Mouse (Mus musculus): ENCODE results near the gene Usp4. TPM values are rescaled to one million over a fixed set of nuclear protein-coding genes. Genes with fewer than 3 reads are reported as not detected.

Gene Usp4
- polyA plus RNA-seq, 1 experiment, result 57.7 TPM

GRCm38 (mm10) chr9:108398324-108398723 is 50.7 kb downstream of the Usp4 start:
- DNase-seq (ENCODE audit: low read depth, low spot score), result no peak
- WGBS, result 94% methylated on average over 3 of the region's 3 CpGs

- WGBS, result 47% methylated on average over 7 of the region's 7 CpGs
Observed at GRCm38 (mm10) chr9:108401186-108401960, 53.7 kb downstream of the Usp4 start.

GRCm38 (mm10) chr9:108403081-108403480 is 55.4 kb downstream of the Usp4 start:
- DNase-seq (ENCODE audit: low read depth, low spot score), result no peak
- 76% methylated on average over 4 of the region's 4 CpGs for WGBS

More at GRCm38 (mm10) chr9:108401186-108401960, 53.7 kb downstream of the Usp4 start:
- no peak for DNase-seq (ENCODE audit: low read depth, low spot score)

GRCm38 (mm10) chr9:108404451-108404850 is 56.8 kb downstream of the Usp4 start:
- 78% methylated on average over 8 of the region's 8 CpGs for WGBS
- DNase-seq (ENCODE audit: low read depth, low spot score), result no peak

- WGBS, result 85% methylated on average over 4 of the region's 4 CpGs
- no peak for DNase-seq (ENCODE audit: low read depth, low spot score)
Observed at GRCm38 (mm10) chr9:108409535-108409934, 61.9 kb downstream of the Usp4 start.

- WGBS, result 82% methylated on average over 9 of the region's 9 CpGs
- DNase-seq (ENCODE audit: low read depth, low spot score), result no peak
Observed at GRCm38 (mm10) chr9:108411381-108411942, 63.8 kb downstream of the Usp4 start.

GRCm38 (mm10) chr9:108412221-108412620 is 64.6 kb downstream of the Usp4 start:
- 67% methylated on average over 1 of the region's 1 CpGs for WGBS

GRCm38 (mm10) chr9:108428384-108428783 is 80.7 kb downstream of the Usp4 start, which contains the start of gene Ccdc36:
TSS of gene Ccdc36 (minus strand) at chr9:108428484.
- DNase-seq (ENCODE audit: low read depth, low spot score), result no peak

More at GRCm38 (mm10) chr9:108412221-108412620, 64.6 kb downstream of the Usp4 start:
- no peak for DNase-seq (ENCODE audit: low read depth, low spot score)

GRCm38 (mm10) chr9:108431431-108432067 is 83.9 kb downstream of the Usp4 start:
- DNase-seq (ENCODE audit: low read depth, low spot score), result no peak
- 51% methylated on average over 32 of the region's 32 CpGs for WGBS

GRCm38 (mm10) chr9:108436182-108436581 is 88.5 kb downstream of the Usp4 start, which contains the start of gene BC048562:
TSS of gene BC048562 (plus strand) at chr9:108436482.
- 77% methylated on average over 3 of the region's 3 CpGs for WGBS
- no peak for DNase-seq (ENCODE audit: low read depth, low spot score)

GRCm38 (mm10) chr9:108439176-108439575 is 91.5 kb downstream of the Usp4 start:
- 77% methylated on average over 6 of the region's 6 CpGs for WGBS
- DNase-seq (ENCODE audit: low read depth, low spot score), result no peak

- no peak for DNase-seq (ENCODE audit: low read depth, low spot score)
- 68% methylated on average over 5 of the region's 5 CpGs for WGBS
Observed at GRCm38 (mm10) chr9:108440485-108440884, 92.8 kb downstream of the Usp4 start.

- DNase-seq (ENCODE audit: low read depth, low spot score), result no peak
- WGBS, result 76% methylated on average over 11 of the region's 11 CpGs
Observed at GRCm38 (mm10) chr9:108441236-108441919, 93.7 kb downstream of the Usp4 start.

Other genes with a start within 250 kb of the Usp4 start
- 2.0 and 2.2 TPM in 2 replicates for gene Bsn, start 157.5 kb upstream of the Usp4 start, polyA plus RNA-seq (2012; rRNA removed)
- 33.9 and 66.1 TPM in 2 replicates for gene Dag1, start 83.9 kb upstream of the Usp4 start, polyA plus RNA-seq (2012; rRNA removed)
- 5.8 and 6.5 TPM in 2 replicates for gene Nicn1, start 57.4 kb upstream of the Usp4 start, polyA plus RNA-seq (2012; rRNA removed)
- 2.3 and 3.4 TPM in 2 replicates for gene Amt, start 51.0 kb upstream of the Usp4 start, polyA plus RNA-seq (2012; rRNA removed)
- gene Rhoa, start 41.7 kb upstream of the Usp4 start, polyA plus RNA-seq (2012; rRNA removed), result 130 and 145 TPM in 2 replicates
- gene Tcta, start 41.7 kb upstream of the Usp4 start, polyA plus RNA-seq (2012; rRNA removed), result 45.9 and 48.1 TPM in 2 replicates
- gene Gpx1, start 8.9 kb upstream of the Usp4 start, polyA plus RNA-seq (2012; rRNA removed), result 641 and 1,038 TPM in 2 replicates
- gene 1700102P08Rik, start 45.0 kb downstream of the Usp4 start, polyA plus RNA-seq (2012; rRNA removed), result 0.30 TPM in 1 of 2 replicates, not detected in the other
- not detected in 2 replicates for gene Ccdc36, start 80.6 kb downstream of the Usp4 start, polyA plus RNA-seq (2012; rRNA removed)
- gene BC048562, start 88.6 kb downstream of the Usp4 start, polyA plus RNA-seq (2012; rRNA removed), result not detected in 2 replicates
- 18.1 and 22.8 TPM in 2 replicates for gene Ccdc71, start 112.7 kb downstream of the Usp4 start, polyA plus RNA-seq (2012; rRNA removed)
- gene Klhdc8b, start 113.7 kb downstream of the Usp4 start, polyA plus RNA-seq (2012; rRNA removed), result 13.6 and 18.8 TPM in 2 replicates
- gene Lamb2, start 131.9 kb downstream of the Usp4 start, polyA plus RNA-seq (2012; rRNA removed), result 20.7 and 27.2 TPM in 2 replicates
- gene Usp19, start 142.7 kb downstream of the Usp4 start, polyA plus RNA-seq (2012; rRNA removed), result 74.9 and 104 TPM in 2 replicates
- 243 and 346 TPM in 2 replicates for gene Qars, start 159.9 kb downstream of the Usp4 start, polyA plus RNA-seq (2012; rRNA removed)
- 40.8 and 77.6 TPM in 2 replicates for gene Qrich1, start 169.0 kb downstream of the Usp4 start, polyA plus RNA-seq (2012; rRNA removed)
- gene Impdh2, start 212.4 kb downstream of the Usp4 start, polyA plus RNA-seq (2012; rRNA removed), result 89.1 and 95.4 TPM in 2 replicates
- 37.2 and 51.6 TPM in 2 replicates for gene Ndufaf3, start 219.6 kb downstream of the Usp4 start, polyA plus RNA-seq (2012; rRNA removed)
- gene Dalrd3, start 222.0 kb downstream of the Usp4 start, polyA plus RNA-seq (2012; rRNA removed), result 146 and 161 TPM in 2 replicates
- 14.2 and 14.3 TPM in 2 replicates for gene Wdr6, start 230.9 kb downstream of the Usp4 start, polyA plus RNA-seq (2012; rRNA removed)
- 3.5 and 4.4 TPM in 2 replicates for gene P4htm, start 249.8 kb downstream of the Usp4 start, polyA plus RNA-seq (2012; rRNA removed)